Mouse (Mus musculus): ENCODE data around the gene Snd1. TPM values are rescaled to one million over a fixed set of nuclear protein-coding genes. Genes with fewer than 3 reads are reported as not detected.

Gene Snd1
- polyA plus RNA-seq, 1 experiment from 2014 or later, result 56.6 TPM

GRCm38 (mm10) chr6:28729649-28730048, 254.7 kb downstream of the Snd1 start:
- 45% methylated on average over 2 of the region's 2 CpGs for WGBS
- Histone ChIP-seq H3K27me3 (replicated peaks; ENCODE audit: insufficient read depth, low read length) (no peaks in the 10 kb centered on the region), H3K9me3 (ENCODE audit: low read length) (no peaks in the 10 kb centered on the region), H3K4me3 (ENCODE audit: low read depth, low read length) (no peak overlapping the region), H3K4me1 (ENCODE audit: insufficient read depth, low read depth, low read length) (no peaks in the 10 kb centered on the region; the same call in 1 of the 2 replicates), H3K36me3 (ENCODE audit: insufficient read depth, low read length) (no peaks in the 10 kb centered on the region), H3K27ac (ENCODE audit: low read length) (no peak overlapping the region), H3K9ac (replicated peaks; ENCODE audit: low read depth) (no peak overlapping the region), H3K4me2 (replicated peaks; ENCODE audit: low read depth, low read length) (no peak overlapping the region)
- DNase-seq (ENCODE audit: low spot score) (no peak), ATAC-seq (no peak)
- TF ChIP-seq EP300 (IDR thresholded peaks at IDR 0.05) (no peak), CTCF (IDR thresholded peaks at IDR 0.05) (no peak)

GRCm38 (mm10) chr6:28731246-28731645, 256.3 kb downstream of the Snd1 start:
- Histone ChIP-seq H3K4me2 (replicated peaks; ENCODE audit: low read depth, low read length) (no peak overlapping the region), H3K4me3 (ENCODE audit: low read depth, low read length) (no peak overlapping the region), H3K9ac (replicated peaks; ENCODE audit: low read depth) (no peak overlapping the region), H3K27me3 (replicated peaks; ENCODE audit: insufficient read depth, low read length) (no peaks in the 10 kb centered on the region), H3K9me3 (ENCODE audit: low read length) (no peaks in the 10 kb centered on the region), H3K36me3 (ENCODE audit: insufficient read depth, low read length) (no peaks in the 10 kb centered on the region), H3K4me1 (ENCODE audit: insufficient read depth, low read depth, low read length) (no peaks in the 10 kb centered on the region; the same call in 1 of the 2 replicates), H3K27ac (ENCODE audit: low read length) (no peak overlapping the region)
- DNase-seq (ENCODE audit: low spot score), result peak; percentile 20
- 50% methylated on average over 6 of the region's 6 CpGs for WGBS
- peak; percentile 69 for ATAC-seq
- TF ChIP-seq EP300 (IDR thresholded peaks at IDR 0.05) (no peak), CTCF (IDR thresholded peaks at IDR 0.05) (no peak)

GRCm38 (mm10) chr6:28733884-28734647, 259.1 kb downstream of the Snd1 start:
- H3K4me3 ChIP-seq (ENCODE audit: low read depth, low read length), result no peak overlapping the region
- DNase-seq (ENCODE audit: low spot score) (peak; percentile 69), ATAC-seq (peak; percentile 62)
- WGBS, result 48% methylated on average over 5 of the region's 5 CpGs
- no peaks in the 10 kb centered on the region for H3K27me3 ChIP-seq (replicated peaks; ENCODE audit: insufficient read depth, low read length)
- H3K9me3 ChIP-seq (ENCODE audit: low read length), result no peaks in the 10 kb centered on the region
- no peak overlapping the region for H3K4me2 ChIP-seq (replicated peaks; ENCODE audit: low read depth, low read length)
- H3K9ac ChIP-seq (replicated peaks; ENCODE audit: low read depth), result no peak overlapping the region
- no peaks in the 10 kb centered on the region; the same call in 1 of the 2 replicates for H3K4me1 ChIP-seq (ENCODE audit: insufficient read depth, low read depth, low read length)
- H3K36me3 ChIP-seq (ENCODE audit: insufficient read depth, low read length), result no peaks in the 10 kb centered on the region
- peak overlapping the region; percentile 47; the same call in 1 of the 2 replicates for H3K27ac ChIP-seq (ENCODE audit: low read length)
- TF ChIP-seq CTCF (IDR thresholded peaks at IDR 0.05) (no peak), EP300 (IDR thresholded peaks at IDR 0.05) (no peak)

- H3K4me3 ChIP-seq (ENCODE audit: low read depth, low read length), result no peak overlapping the region
- H3K27ac ChIP-seq (ENCODE audit: low read length), result no peak overlapping the region
- H3K27me3 ChIP-seq (replicated peaks; ENCODE audit: insufficient read depth, low read length), result no peaks in the 10 kb centered on the region
- H3K9ac ChIP-seq (replicated peaks; ENCODE audit: low read depth), result no peak overlapping the region
- DNase-seq (ENCODE audit: low spot score), result no peak
- H3K9me3 ChIP-seq (ENCODE audit: low read length), result no peaks in the 10 kb centered on the region
- 45% methylated on average over 9 of the region's 9 CpGs for WGBS
- no peak for ATAC-seq
- H3K4me1 ChIP-seq (ENCODE audit: insufficient read depth, low read depth, low read length), result no peaks in the 10 kb centered on the region
- H3K4me2 ChIP-seq (replicated peaks; ENCODE audit: low read depth, low read length), result no peak overlapping the region
- TF ChIP-seq CTCF (IDR thresholded peaks at IDR 0.05), result no peak
- TF ChIP-seq EP300 (IDR thresholded peaks at IDR 0.05), result no peak
- no peaks in the 10 kb centered on the region for H3K36me3 ChIP-seq (ENCODE audit: insufficient read depth, low read length)
Measured at GRCm38 (mm10) chr6:28735116-28735515, 260.2 kb downstream of the Snd1 start.

GRCm38 (mm10) chr6:28736665-28737064, 261.7 kb downstream of the Snd1 start:
- DNase-seq (ENCODE audit: low spot score) (no peak), ATAC-seq (no peak)
- H3K4me1 ChIP-seq (ENCODE audit: insufficient read depth, low read depth, low read length), result no peaks in the 10 kb centered on the region
- no peak overlapping the region for H3K9ac ChIP-seq (replicated peaks; ENCODE audit: low read depth)
- H3K9me3 ChIP-seq (ENCODE audit: low read length), result no peaks in the 10 kb centered on the region
- no peak for TF ChIP-seq EP300 (IDR thresholded peaks at IDR 0.05)
- TF ChIP-seq CTCF (IDR thresholded peaks at IDR 0.05), result no peak
- no peaks in the 10 kb centered on the region for H3K27me3 ChIP-seq (replicated peaks; ENCODE audit: insufficient read depth, low read length)
- H3K27ac ChIP-seq (ENCODE audit: low read length), result no peak overlapping the region
- no peak overlapping the region for H3K4me2 ChIP-seq (replicated peaks; ENCODE audit: low read depth, low read length)
- H3K36me3 ChIP-seq (ENCODE audit: insufficient read depth, low read length), result no peaks in the 10 kb centered on the region
- WGBS, result 73% methylated on average over 7 of the region's 7 CpGs
- no peak overlapping the region for H3K4me3 ChIP-seq (ENCODE audit: low read depth, low read length)

GRCm38 (mm10) chr6:28737601-28738000, 262.7 kb downstream of the Snd1 start:
- 36% methylated on average over 1 of the region's 1 CpGs for WGBS

More at GRCm38 (mm10) chr6:28737601-28738000, 262.7 kb downstream of the Snd1 start:
- Histone ChIP-seq H3K27me3 (replicated peaks; ENCODE audit: insufficient read depth, low read length) (no peaks in the 10 kb centered on the region), H3K9ac (replicated peaks; ENCODE audit: low read depth) (no peak overlapping the region), H3K27ac (ENCODE audit: low read length) (no peak overlapping the region), H3K4me1 (ENCODE audit: insufficient read depth, low read depth, low read length) (no peaks in the 10 kb centered on the region), H3K36me3 (ENCODE audit: insufficient read depth, low read length) (no peaks in the 10 kb centered on the region), H3K4me3 (ENCODE audit: low read depth, low read length) (no peak overlapping the region), H3K9me3 (ENCODE audit: low read length) (no peaks in the 10 kb centered on the region), H3K4me2 (replicated peaks; ENCODE audit: low read depth, low read length) (no peak overlapping the region)
- DNase-seq (ENCODE audit: low spot score), result peak; percentile 52
- ATAC-seq, result no peak
- TF ChIP-seq CTCF (IDR thresholded peaks at IDR 0.05), result no peak
- TF ChIP-seq EP300 (IDR thresholded peaks at IDR 0.05), result no peak

All from lung, postnatal 0 days (tissue).